Mouse (Mus musculus): Measurements from ENCODE around the gene Mthfd1l.
A peak's percentile ranks its signal among the peaks of the same experiment; 100 is the strongest.
"Not testable (repeated sequence)": the region's sequence is repeated elsewhere in the genome, so short reads cannot be mapped to it uniquely, and the experiment has no call there.

Mthfd1l gene

GRCm38 (mm10) chr10:4046496-4046895, 73.6 kb downstream of the Mthfd1l start:
- DNase-seq, result peak; percentile 37

- DNase-seq, result no peak
These were observed 74.7 kb downstream of the Mthfd1l start for GRCm38 (mm10) chr10:4047666-4048065.

- DNase-seq, result no peak
These were observed 77.3 kb downstream of the Mthfd1l start for GRCm38 (mm10) chr10:4050236-4050635.

- no peak for DNase-seq
These were observed 79.8 kb downstream of the Mthfd1l start for GRCm38 (mm10) chr10:4052711-4053110.

GRCm38 (mm10) chr10:4053278-4054061, 80.6 kb downstream of the Mthfd1l start:
- DNase-seq, result peak; percentile 79

GRCm38 (mm10) chr10:4054589-4054988, 81.7 kb downstream of the Mthfd1l start:
- DNase-seq, result no peak

GRCm38 (mm10) chr10:4057397-4057796, 84.5 kb downstream of the Mthfd1l start:
- no peak for DNase-seq

- no peak for DNase-seq
These were observed 84.9 kb downstream of the Mthfd1l start for GRCm38 (mm10) chr10:4057832-4058231.

- DNase-seq, result no peak
These were observed 88.4 kb downstream of the Mthfd1l start for GRCm38 (mm10) chr10:4061071-4061987.

GRCm38 (mm10) chr10:4063537-4063936, 90.6 kb downstream of the Mthfd1l start:
- DNase-seq, result no peak

GRCm38 (mm10) chr10:4065295-4066084, 92.6 kb downstream of the Mthfd1l start:
- DNase-seq, result peak; percentile 38

- DNase-seq, result no peak
These were observed 96.4 kb downstream of the Mthfd1l start for GRCm38 (mm10) chr10:4069258-4069826.

GRCm38 (mm10) chr10:4070061-4070460, 97.1 kb downstream of the Mthfd1l start:
- no peak for DNase-seq

GRCm38 (mm10) chr10:4071069-4071844, 98.3 kb downstream of the Mthfd1l start:
- no peak for DNase-seq

- DNase-seq, result no peak
These were observed 99.0 kb downstream of the Mthfd1l start for GRCm38 (mm10) chr10:4071845-4072345.

- DNase-seq, result not testable (repeated sequence)
These were observed 99.6 kb downstream of the Mthfd1l start for GRCm38 (mm10) chr10:4072491-4072890.

- no peak for DNase-seq
These were observed 105.4 kb downstream of the Mthfd1l start for GRCm38 (mm10) chr10:4078220-4078840.

- peak; percentile 43 for DNase-seq
These were observed 106.2 kb downstream of the Mthfd1l start for GRCm38 (mm10) chr10:4078979-4079630.

- DNase-seq, result peak; percentile 90
These were observed 106.8 kb downstream of the Mthfd1l start for GRCm38 (mm10) chr10:4079643-4080244.

GRCm38 (mm10) chr10:4083609-4084008, 110.7 kb downstream of the Mthfd1l start:
- no peak for DNase-seq
